Mouse (Mus musculus): ENCODE measurements around the gene Ap1m2. TPM values are rescaled to one million over a fixed set of nuclear protein-coding genes. Genes with fewer than 3 reads are reported as not detected.

Gene Ap1m2
- polyA plus RNA-seq, 1 experiment = not detected

- TF ChIP-seq POLR2A (IDR thresholded peaks at IDR 0.05; ENCODE audit: low read depth, low read length) = peak; percentile 74
- TF ChIP-seq CTCF (IDR thresholded peaks at IDR 0.05; ENCODE audit: borderline replicate concordance, insufficient read depth, low read length) = no peak
- peak within 1 kb of the TSS; percentile 94 for H3K4me3 ChIP-seq (ENCODE audit: insufficient read depth, low read length)
- peaks cover 13% of the 10 kb centered on the region for H3K4me1 ChIP-seq (ENCODE audit: control insufficient read depth, insufficient read depth, low read length)
- peak within 1 kb of the TSS; percentile 38 for H3K27ac ChIP-seq (ENCODE audit: insufficient read depth, low read length)
Measured at GRCm38 (mm10) chr9:21291022-21291787, 20.9 kb downstream of the Ap1m2 start, which contains the start of gene Cdkn2d. TSS of gene Cdkn2d (minus strand) at chr9:21291407.

- no peak for TF ChIP-seq POLR2A (IDR thresholded peaks at IDR 0.05; ENCODE audit: low read depth, low read length)
- TF ChIP-seq CTCF (IDR thresholded peaks at IDR 0.05; ENCODE audit: borderline replicate concordance, insufficient read depth, low read length) = no peak
- H3K4me1 ChIP-seq (ENCODE audit: control insufficient read depth, insufficient read depth, low read length) = peaks cover 13% of the 10 kb centered on the region
- peak overlapping the region; percentile 26; the same call in 1 of the 2 replicates for H3K27ac ChIP-seq (ENCODE audit: insufficient read depth, low read length)
- peak overlapping the region; percentile 94 for H3K4me3 ChIP-seq (ENCODE audit: insufficient read depth, low read length)
Measured at GRCm38 (mm10) chr9:21290589-21290988, 21.5 kb downstream of the Ap1m2 start.

- no peak for TF ChIP-seq POLR2A (IDR thresholded peaks at IDR 0.05; ENCODE audit: low read depth, low read length)
- TF ChIP-seq CTCF (IDR thresholded peaks at IDR 0.05; ENCODE audit: borderline replicate concordance, insufficient read depth, low read length) = no peak
- Histone ChIP-seq H3K4me3 (ENCODE audit: insufficient read depth, low read length) (peak overlapping the region; percentile 94), H3K27ac (ENCODE audit: insufficient read depth, low read length) (no peak overlapping the region), H3K4me1 (ENCODE audit: control insufficient read depth, insufficient read depth, low read length) (peaks cover 13% of the 10 kb centered on the region)
Measured at GRCm38 (mm10) chr9:21289337-21289671, 22.8 kb downstream of the Ap1m2 start.

- TF ChIP-seq CTCF (IDR thresholded peaks at IDR 0.05; ENCODE audit: borderline replicate concordance, insufficient read depth, low read length) (no peak), POLR2A (IDR thresholded peaks at IDR 0.05; ENCODE audit: low read depth, low read length) (no peak)
- Histone ChIP-seq H3K27ac (ENCODE audit: insufficient read depth, low read length) (peak overlapping the region; percentile 87), H3K4me3 (ENCODE audit: insufficient read depth, low read length) (peak overlapping the region; percentile 14; the same call in 1 of the 2 replicates), H3K4me1 (ENCODE audit: control insufficient read depth, insufficient read depth, low read length) (peaks cover 13% of the 10 kb centered on the region)
Measured at GRCm38 (mm10) chr9:21288404-21289336, 23.5 kb downstream of the Ap1m2 start.

GRCm38 (mm10) chr9:21287571-21288402, 24.4 kb downstream of the Ap1m2 start, which contains the start of gene Kri1:
TSS of gene Kri1 (minus strand) at chr9:21287969.
- Histone ChIP-seq H3K27ac (ENCODE audit: insufficient read depth, low read length) (peak within 1 kb of the TSS; percentile 87), H3K4me3 (ENCODE audit: insufficient read depth, low read length) (peak within 1 kb of the TSS; percentile 88), H3K4me1 (ENCODE audit: control insufficient read depth, insufficient read depth, low read length) (peaks cover 13% of the 10 kb centered on the region)
- no peak for TF ChIP-seq CTCF (IDR thresholded peaks at IDR 0.05; ENCODE audit: borderline replicate concordance, insufficient read depth, low read length)
- TF ChIP-seq POLR2A (IDR thresholded peaks at IDR 0.05; ENCODE audit: low read depth, low read length) = peak; percentile 96

- Histone ChIP-seq H3K27ac (ENCODE audit: insufficient read depth, low read length) (peak overlapping the region; percentile 78; the same call in 1 of the 2 replicates), H3K4me3 (ENCODE audit: insufficient read depth, low read length) (peak overlapping the region; percentile 88)
Measured at GRCm38 (mm10) chr9:21286753-21287152, 25.4 kb downstream of the Ap1m2 start.

GRCm38 (mm10) chr9:21283994-21284393, 28.1 kb downstream of the Ap1m2 start:
- TF ChIP-seq POLR2A (IDR thresholded peaks at IDR 0.05; ENCODE audit: low read depth, low read length) (no peak), CTCF (IDR thresholded peaks at IDR 0.05; ENCODE audit: borderline replicate concordance, insufficient read depth, low read length) (no peak)
- peaks cover 10% of the 10 kb centered on the region for H3K4me1 ChIP-seq (ENCODE audit: control insufficient read depth, insufficient read depth, low read length)
- H3K27ac ChIP-seq (ENCODE audit: insufficient read depth, low read length) = no peak overlapping the region
- no peak overlapping the region for H3K4me3 ChIP-seq (ENCODE audit: insufficient read depth, low read length)

More at GRCm38 (mm10) chr9:21286753-21287152, 25.4 kb downstream of the Ap1m2 start:
- TF ChIP-seq POLR2A (IDR thresholded peaks at IDR 0.05; ENCODE audit: low read depth, low read length) (no peak), CTCF (IDR thresholded peaks at IDR 0.05; ENCODE audit: borderline replicate concordance, insufficient read depth, low read length) (no peak)
- peaks cover 13% of the 10 kb centered on the region for H3K4me1 ChIP-seq (ENCODE audit: control insufficient read depth, insufficient read depth, low read length)

GRCm38 (mm10) chr9:21283591-21283990, 28.5 kb downstream of the Ap1m2 start:
- no peak for TF ChIP-seq CTCF (IDR thresholded peaks at IDR 0.05; ENCODE audit: borderline replicate concordance, insufficient read depth, low read length)
- TF ChIP-seq POLR2A (IDR thresholded peaks at IDR 0.05; ENCODE audit: low read depth, low read length) = no peak
- Histone ChIP-seq H3K4me3 (ENCODE audit: insufficient read depth, low read length) (no peak overlapping the region), H3K4me1 (ENCODE audit: control insufficient read depth, insufficient read depth, low read length) (peaks cover 7% of the 10 kb centered on the region), H3K27ac (ENCODE audit: insufficient read depth, low read length) (no peak overlapping the region)

GRCm38 (mm10) chr9:21277776-21278175, 34.4 kb downstream of the Ap1m2 start:
- TF ChIP-seq POLR2A (IDR thresholded peaks at IDR 0.05; ENCODE audit: low read depth, low read length) (no peak), CTCF (IDR thresholded peaks at IDR 0.05; ENCODE audit: borderline replicate concordance, insufficient read depth, low read length) (no peak)
- H3K27ac ChIP-seq (ENCODE audit: insufficient read depth, low read length) = no peak overlapping the region
- no peaks in the 10 kb centered on the region for H3K4me1 ChIP-seq (ENCODE audit: control insufficient read depth, insufficient read depth, low read length)
- no peak overlapping the region for H3K4me3 ChIP-seq (ENCODE audit: insufficient read depth, low read length)
